Mouse (Mus musculus): ENCODE results near the gene Pik3r5. TPM values are rescaled to one million over a fixed set of nuclear protein-coding genes. Genes with fewer than 3 reads are reported as not detected.

The Pik3r5 gene
- polyA plus RNA-seq, 1 experiment from 2014 or later, result 0.43 TPM

DNA sequence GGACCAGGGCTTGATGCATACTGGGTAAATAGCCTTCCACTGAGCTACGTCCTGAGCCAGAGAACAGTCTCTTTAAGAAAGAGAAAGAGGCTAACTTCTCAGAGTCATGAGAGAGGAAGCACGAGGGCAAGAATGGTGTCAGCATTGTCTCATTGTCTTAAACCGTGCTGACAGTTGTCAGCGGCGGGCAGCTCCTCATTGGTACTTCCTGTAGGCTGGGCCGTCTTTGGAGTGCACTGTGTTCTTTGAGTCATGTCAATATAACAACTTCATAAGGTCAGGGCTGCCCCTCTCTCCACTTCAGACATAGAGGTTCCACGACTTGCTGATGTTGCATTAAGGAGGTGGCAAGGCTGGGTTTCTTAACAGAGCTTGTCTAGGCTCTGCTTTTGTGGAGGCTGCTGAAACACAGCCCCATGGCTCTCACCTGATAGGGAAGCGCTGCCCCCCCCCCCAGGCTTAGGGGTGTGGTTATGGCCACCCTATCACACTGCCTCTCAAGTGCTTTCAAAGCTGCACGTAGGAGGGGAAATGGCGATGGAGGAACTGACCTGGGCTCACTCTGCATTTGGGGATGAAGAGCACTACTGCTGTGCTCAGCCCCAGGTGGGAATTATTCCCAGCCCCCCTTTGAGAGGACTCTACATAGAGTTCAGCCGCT is 24.5 kb upstream of the Pik3r5 start:
- Histone ChIP-seq H3K36me3 (replicated peaks) (no peaks in the 10 kb centered on the region), H3K9me3 (no peaks in the 10 kb centered on the region), H3K4me2 (no peak overlapping the region), H3K9ac (no peak overlapping the region), H3K27ac (no peak overlapping the region), H3K4me1 (no peaks in the 10 kb centered on the region), H3K27me3 (replicated peaks) (no peaks in the 10 kb centered on the region; the same call in none of the 2 replicates), H3K4me3 (no peak overlapping the region)
- no peak for ATAC-seq (replicated peaks)
- WGBS, result 61% methylated on average over 11 of the region's 11 CpGs

- Histone ChIP-seq H3K4me1 (no peaks in the 10 kb centered on the region), H3K27me3 (replicated peaks) (no peaks in the 10 kb centered on the region; the same call in none of the 2 replicates), H3K36me3 (replicated peaks) (no peaks in the 10 kb centered on the region), H3K4me3 (no peak overlapping the region), H3K27ac (no peak overlapping the region), H3K4me2 (no peak overlapping the region), H3K9ac (no peak overlapping the region), H3K9me3 (no peaks in the 10 kb centered on the region)
- ATAC-seq (replicated peaks), result peak; percentile 65; the same call in 1 of the 2 replicates
- WGBS, result 49% methylated on average over 2 of the region's 2 CpGs
Measured at GRCm38 (mm10) chr11:68408127-68408526, 23.8 kb upstream of the Pik3r5 start.

GRCm38 (mm10) chr11:68417001-68417400 is 14.9 kb upstream of the Pik3r5 start:
- H3K9me3 ChIP-seq, result 0 out of 2 replicates have a peak, but pooled peaks cover 3% of the 10 kb centered on the region
- no peak overlapping the region for H3K9ac ChIP-seq
- H3K4me1 ChIP-seq, result no peaks in the 10 kb centered on the region
- H3K4me2 ChIP-seq, result no peak overlapping the region
- no peaks in the 10 kb centered on the region for H3K36me3 ChIP-seq (replicated peaks)
- no peak overlapping the region for H3K27ac ChIP-seq
- WGBS, result 69% methylated on average over 3 of the region's 3 CpGs
- no peak overlapping the region for H3K4me3 ChIP-seq
- no peak for ATAC-seq (replicated peaks)
- H3K27me3 ChIP-seq (replicated peaks), result no peaks in the 10 kb centered on the region

GRCm38 (mm10) chr11:68417831-68418230 is 14.1 kb upstream of the Pik3r5 start:
- H3K9me3 ChIP-seq, result 0 out of 2 replicates have a peak, but pooled peaks cover 3% of the 10 kb centered on the region
- H3K36me3 ChIP-seq (replicated peaks), result no peaks in the 10 kb centered on the region
- H3K4me2 ChIP-seq, result no peak overlapping the region
- H3K27me3 ChIP-seq (replicated peaks), result no peaks in the 10 kb centered on the region
- ATAC-seq (replicated peaks), result no peak
- 41% methylated on average over 9 of the region's 9 CpGs for WGBS
- H3K27ac ChIP-seq, result no peak overlapping the region
- H3K9ac ChIP-seq, result no peak overlapping the region
- H3K4me3 ChIP-seq, result no peak overlapping the region
- no peaks in the 10 kb centered on the region for H3K4me1 ChIP-seq

DNA sequence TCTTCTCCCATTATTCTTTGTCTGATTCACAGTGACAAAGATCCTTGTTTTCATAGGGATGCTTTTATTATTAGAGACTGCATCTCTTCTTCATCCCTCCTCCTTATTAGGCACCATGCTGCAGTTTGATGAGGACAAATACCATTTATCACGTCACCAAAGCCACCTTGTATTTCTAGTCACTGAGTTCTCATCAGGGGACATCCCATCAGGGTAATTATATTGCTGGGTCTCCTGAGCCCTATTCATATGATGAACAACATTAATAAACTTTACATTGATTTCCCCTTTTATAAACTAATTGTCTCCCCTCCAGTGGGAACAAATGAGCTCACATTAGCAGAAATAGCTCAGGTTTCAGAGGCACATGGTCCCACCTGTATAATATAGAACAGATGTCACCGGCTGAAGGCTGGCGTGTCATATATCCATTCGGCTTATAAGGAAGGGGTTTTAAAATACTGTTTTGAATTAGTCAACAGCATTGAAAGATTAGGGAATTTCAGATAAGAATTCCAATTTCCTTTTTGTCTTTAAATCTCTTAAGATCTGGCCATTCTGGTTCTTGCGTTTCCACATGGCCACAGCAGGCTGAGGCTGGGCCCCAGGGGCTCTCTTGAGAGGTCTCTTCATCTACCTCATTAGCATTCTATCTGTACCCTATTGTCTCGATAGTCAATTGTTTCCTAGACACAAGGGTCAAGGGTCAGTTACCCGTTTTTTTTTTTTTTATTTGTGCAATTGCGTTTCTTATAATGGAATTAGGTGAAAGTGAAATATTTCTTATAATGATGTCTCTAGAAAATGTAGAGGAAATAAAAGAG is 6.2 kb upstream of the Pik3r5 start:
- Histone ChIP-seq H3K27ac (no peak overlapping the region), H3K9ac (no peak overlapping the region), H3K27me3 (replicated peaks) (no peaks in the 10 kb centered on the region), H3K4me1 (0 out of 2 replicates have a peak, but pooled peaks cover 3% of the 10 kb centered on the region), H3K9me3 (no peaks in the 10 kb centered on the region), H3K4me2 (no peak overlapping the region), H3K36me3 (replicated peaks) (no peaks in the 10 kb centered on the region), H3K4me3 (no peak overlapping the region)
- WGBS, result 29% methylated on average over 8 of the region's 8 CpGs
- no peak for ATAC-seq (replicated peaks)

GRCm38 (mm10) chr11:68427083-68427570 is 4.8 kb upstream of the Pik3r5 start:
- Histone ChIP-seq H3K36me3 (replicated peaks) (no peaks in the 10 kb centered on the region), H3K9me3 (no peaks in the 10 kb centered on the region), H3K4me2 (no peak overlapping the region), H3K27ac (no peak overlapping the region), H3K4me3 (no peak overlapping the region), H3K27me3 (replicated peaks) (0 out of 2 replicates have a peak, but pooled peaks cover 3% of the 10 kb centered on the region), H3K9ac (no peak overlapping the region), H3K4me1 (peaks cover 10% of the 10 kb centered on the region; the same call in 1 of the 2 replicates)
- WGBS, result 80% methylated on average over 5 of the region's 5 CpGs
- ATAC-seq (replicated peaks), result no peak

- no peak overlapping the region for H3K27ac ChIP-seq
- H3K4me3 ChIP-seq, result no peak overlapping the region
- H3K36me3 ChIP-seq (replicated peaks), result no peaks in the 10 kb centered on the region
- H3K9ac ChIP-seq, result no peak overlapping the region
- 76% methylated on average over 5 of the region's 5 CpGs for WGBS
- H3K4me1 ChIP-seq, result peaks cover 13% of the 10 kb centered on the region; the same call in 1 of the 2 replicates
- no peak for ATAC-seq (replicated peaks)
- H3K4me2 ChIP-seq, result no peak overlapping the region
- peaks cover 10% of the 10 kb centered on the region; the same call in 1 of the 2 replicates for H3K27me3 ChIP-seq (replicated peaks)
- H3K9me3 ChIP-seq, result no peaks in the 10 kb centered on the region
Measured at GRCm38 (mm10) chr11:68430662-68431061, 1.3 kb upstream of the Pik3r5 start.

GRCm38 (mm10) chr11:68432361-68433021 is 570 bp downstream of the Pik3r5 start:
- no peaks in the 10 kb centered on the region for H3K9me3 ChIP-seq
- H3K27ac ChIP-seq, result no peak overlapping the region
- no peaks in the 10 kb centered on the region for H3K36me3 ChIP-seq (replicated peaks)
- no peak overlapping the region; the same call in 1 of the 2 replicates for H3K9ac ChIP-seq
- 33% methylated on average over 23 of the region's 23 CpGs for WGBS
- ATAC-seq (replicated peaks), result no peak
- peaks cover 9% of the 10 kb centered on the region; the same call in 1 of the 2 replicates for H3K4me1 ChIP-seq
- peaks cover 10% of the 10 kb centered on the region; the same call in 1 of the 2 replicates for H3K27me3 ChIP-seq (replicated peaks)
- H3K4me2 ChIP-seq, result peak overlapping the region; percentile 57
- peak overlapping the region; percentile 40 for H3K4me3 ChIP-seq

- H3K36me3 ChIP-seq (replicated peaks), result no peaks in the 10 kb centered on the region
- no peak overlapping the region for H3K4me2 ChIP-seq
- H3K4me1 ChIP-seq, result peaks cover 9% of the 10 kb centered on the region; the same call in 1 of the 2 replicates
- ATAC-seq (replicated peaks), result no peak
- H3K9ac ChIP-seq, result no peak overlapping the region
- H3K27ac ChIP-seq, result no peak overlapping the region
- WGBS, result 84% methylated on average over 5 of the region's 5 CpGs
- H3K9me3 ChIP-seq, result no peaks in the 10 kb centered on the region
- H3K4me3 ChIP-seq, result no peak overlapping the region
- H3K27me3 ChIP-seq (replicated peaks), result peaks cover 10% of the 10 kb centered on the region; the same call in 1 of the 2 replicates
Measured at GRCm38 (mm10) chr11:68433534-68433933, 1.6 kb downstream of the Pik3r5 start.

DNA sequence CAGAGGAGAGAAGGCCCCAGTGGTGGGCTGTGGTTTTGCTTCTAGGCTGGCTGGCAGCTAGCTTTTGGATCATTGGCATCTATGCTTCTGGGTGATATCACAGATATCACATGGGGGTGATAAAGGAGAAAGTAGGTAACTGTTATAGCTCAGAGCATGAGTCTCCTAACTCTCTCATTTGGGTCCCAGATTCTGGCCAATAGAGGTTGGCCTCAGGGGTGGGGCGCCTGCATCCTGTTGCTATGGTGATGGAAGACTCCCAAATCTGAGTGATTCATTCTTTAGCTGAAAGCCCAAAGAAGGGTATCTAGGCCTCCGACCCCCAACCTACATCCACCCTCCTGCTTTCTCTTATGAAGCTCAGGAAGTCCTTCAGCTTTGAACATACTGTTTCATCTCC is 2.8 kb downstream of the Pik3r5 start:
- H3K36me3 ChIP-seq (replicated peaks), result no peaks in the 10 kb centered on the region
- H3K9ac ChIP-seq, result no peak overlapping the region
- H3K4me3 ChIP-seq, result no peak overlapping the region
- peaks cover 9% of the 10 kb centered on the region; the same call in 1 of the 2 replicates for H3K4me1 ChIP-seq
- H3K27me3 ChIP-seq (replicated peaks), result peaks cover 10% of the 10 kb centered on the region; the same call in 1 of the 2 replicates
- H3K27ac ChIP-seq, result no peak overlapping the region
- no peaks in the 10 kb centered on the region for H3K9me3 ChIP-seq
- no peak for ATAC-seq (replicated peaks)
- 80% methylated on average over 2 of the region's 2 CpGs for WGBS
- no peak overlapping the region for H3K4me2 ChIP-seq

- H3K27ac ChIP-seq, result no peak overlapping the region
- H3K4me3 ChIP-seq, result no peak overlapping the region
- H3K4me2 ChIP-seq, result no peak overlapping the region
- H3K4me1 ChIP-seq, result peaks cover 9% of the 10 kb centered on the region; the same call in 1 of the 2 replicates
- no peak for ATAC-seq (replicated peaks)
- 92% methylated on average over 4 of the region's 4 CpGs for WGBS
- H3K36me3 ChIP-seq (replicated peaks), result no peaks in the 10 kb centered on the region
- H3K9ac ChIP-seq, result no peak overlapping the region
- H3K27me3 ChIP-seq (replicated peaks), result peaks cover 10% of the 10 kb centered on the region; the same call in 1 of the 2 replicates
- no peaks in the 10 kb centered on the region for H3K9me3 ChIP-seq
Measured at GRCm38 (mm10) chr11:68435601-68436000, 3.7 kb downstream of the Pik3r5 start.

- no peak overlapping the region for H3K4me3 ChIP-seq
- H3K4me1 ChIP-seq, result peaks cover 9% of the 10 kb centered on the region; the same call in 1 of the 2 replicates
- no peak overlapping the region for H3K4me2 ChIP-seq
- H3K9ac ChIP-seq, result no peak overlapping the region
- H3K27me3 ChIP-seq (replicated peaks), result peaks cover 10% of the 10 kb centered on the region; the same call in 1 of the 2 replicates
- WGBS, result 84% methylated on average over 5 of the region's 5 CpGs
- H3K36me3 ChIP-seq (replicated peaks), result no peaks in the 10 kb centered on the region
- H3K27ac ChIP-seq, result no peak overlapping the region
- ATAC-seq (replicated peaks), result no peak
- no peaks in the 10 kb centered on the region for H3K9me3 ChIP-seq
Measured at GRCm38 (mm10) chr11:68436376-68436775, 4.5 kb downstream of the Pik3r5 start.
